Mouse (Mus musculus) myocyte (in vitro differentiated cells): Measurements from ENCODE around the gene Npepps.

Source experiments
- CEBPB ChIP-seq: IDR thresholded peaks from 2 replicates; pipeline ENCODE4 v1.6.1; 2011; ENCODE audit warnings: mild to moderate bottlenecking, moderate library complexity; ENCODE audit not compliant: poor library complexity, insufficient read depth, severe bottlenecking
- E2F4 ChIP-seq: IDR thresholded peaks from one replicate; pipeline ENCODE4 v1.6.1; 2011; ENCODE audit warnings: mild to moderate bottlenecking, control low read depth, moderate library complexity; ENCODE audit not compliant: insufficient read depth
- MAX ChIP-seq: IDR thresholded peaks from one replicate; pipeline ENCODE4 v1.6.1; 2011; ENCODE audit warnings: low read depth, mild to moderate bottlenecking, control low read depth
- MYOD1 ChIP-seq, 3 experiments: IDR thresholded peaks; one replicate each; pipeline ENCODE4 v1.6.1; 2011; ENCODE audit warnings: control low read depth in 2 of 3, low read depth in 2 of 3, mild to moderate bottlenecking in 2 of 3, moderate library complexity in 1 of 3; ENCODE audit not compliant: insufficient read length in 2 of 3, control insufficient read depth in 1 of 3
- MYOG ChIP-seq, 3 experiments: IDR thresholded peaks; one replicate each; pipeline ENCODE4 v1.6.1; 2011; ENCODE audit warnings: control low read depth in 2 of 3, low read depth in 2 of 3, mild to moderate bottlenecking in 2 of 3; ENCODE audit not compliant: insufficient read length in 2 of 3, control insufficient read depth in 1 of 3, insufficient read depth in 1 of 3
- POLR2A ChIP-seq: IDR thresholded peaks from one replicate; pipeline ENCODE4 v1.6.1; 2011; ENCODE audit warnings: low read depth, mild to moderate bottlenecking, control low read depth, moderate library complexity; ENCODE audit not compliant: insufficient read length
- POLR2AphosphoS2 ChIP-seq: IDR thresholded peaks from one replicate; pipeline ENCODE4 v1.6.1; 2011; ENCODE audit warnings: low read depth, control low read depth; ENCODE audit not compliant: insufficient read length
- REST ChIP-seq: IDR thresholded peaks from one replicate; pipeline ENCODE4 v1.6.1; 2011; ENCODE audit warnings: mild to moderate bottlenecking, control low read depth, moderate library complexity; ENCODE audit not compliant: insufficient read depth, insufficient read length
- TCF12 ChIP-seq: IDR thresholded peaks from one replicate; pipeline ENCODE4 v1.6.1; 2011; ENCODE audit warnings: mild to moderate bottlenecking, control low read depth; ENCODE audit not compliant: poor library complexity, insufficient read depth, severe bottlenecking

DNA sequence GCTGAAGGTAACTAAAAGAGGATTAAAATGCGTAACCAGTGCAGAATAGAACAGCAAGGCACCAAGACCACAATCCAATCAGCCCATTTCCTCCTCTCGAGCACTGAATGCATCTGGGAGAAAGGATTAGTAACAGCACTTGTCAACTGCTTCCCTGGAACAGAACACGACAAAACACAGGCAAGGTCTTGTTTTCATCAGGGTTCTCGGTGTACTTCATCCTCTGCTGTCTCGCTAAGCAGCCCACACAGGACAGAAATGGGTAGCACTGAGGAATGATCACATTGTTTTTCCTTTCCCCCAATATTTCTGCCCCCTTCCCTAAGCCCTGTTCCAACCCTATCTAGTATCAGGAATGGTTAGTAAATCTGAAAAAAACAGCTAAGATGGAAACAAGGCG lies 120.1 kb downstream of the Npepps start:
- TF ChIP-seq MYOD1 (IDR thresholded peaks at IDR 0.05; ENCODE audit: control insufficient read depth in 1 of 3, insufficient read length in 2 of 3, low read depth in 2 of 3) = no peak
- no peak for TF ChIP-seq POLR2AphosphoS2
- no peak for TF ChIP-seq POLR2A
- TF ChIP-seq MYOG (IDR thresholded peaks at IDR 0.05; ENCODE audit: control insufficient read depth in 1 of 3, insufficient read depth in 1 of 3, insufficient read length in 2 of 3, low read depth in 2 of 3) = no peak
- no peak for TF ChIP-seq TCF12
- TF ChIP-seq REST = no peak
- TF ChIP-seq E2F4 = no peak
- TF ChIP-seq CEBPB = no peak
- TF ChIP-seq MAX = no peak
